Mouse (Mus musculus) megakaryocyte, embryonic 14.5 days (primary cell): ENCODE results near the gene Zfp263.

Experiments used
- FLI1 ChIP-seq: IDR thresholded peaks from 2 replicates; pipeline ENCODE4 v1.6.1; 2012; ENCODE audit warnings: low read length, inconsistent platforms, mixed read lengths
- GATA1 ChIP-seq: IDR thresholded peaks from 3 replicates; pipeline ENCODE4 v1.6.1; 2012; ENCODE audit warnings: mixed read lengths, low read length, inconsistent platforms, borderline replicate concordance

- TF ChIP-seq GATA1 (no peak), FLI1 (no peak)
These were observed 29.2 kb upstream of the Zfp263 start for GRCm38 (mm10) chr16:3714731-3715130.
